Mouse (Mus musculus) heart, postnatal 0 days (tissue): ENCODE measurements around the gene Otogl.

ENCODE experiments used
- CTCF ChIP-seq: IDR thresholded peaks from 2 replicates; pipeline ENCODE4 v1.5.1; 2016; ENCODE audit warnings: antibody characterized with exemption, control low read depth, low read depth
- EP300 ChIP-seq: IDR thresholded peaks from 2 replicates; pipeline ENCODE4 v1.6.1; 2016; ENCODE audit warnings: antibody characterized with exemption, low read depth

- TF ChIP-seq CTCF (no peak), EP300 (no peak)
These were observed 159.4 kb downstream of the Otogl start for GRCm38 (mm10) chr10:107752351-107753143.
